Mouse (Mus musculus): ENCODE measurements around the gene Adgrg6. TPM values are rescaled to one million over a fixed set of nuclear protein-coding genes. Genes with fewer than 3 reads are reported as not detected.
A peak's percentile ranks its signal among the peaks of the same experiment; 100 is the strongest.

Gene Adgrg6
- polyA plus RNA-seq, 1 experiment from 2014 or later: 3.4 TPM

- Histone ChIP-seq H3K4me1 (replicated peaks) (peaks cover 3% of the 10 kb centered on the region; the same call in 1 of the 2 replicates), H3K27me3 (no peaks in the 10 kb centered on the region), H3K27ac (no peak overlapping the region), H3K9ac (replicated peaks) (no peak overlapping the region), H3K4me2 (no peak overlapping the region), H3K36me3 (no peaks in the 10 kb centered on the region), H3K9me3 (no peaks in the 10 kb centered on the region), H3K4me3 (replicated peaks) (no peak overlapping the region)
- WGBS: 89% methylated on average over 7 of the region's 7 CpGs
- ATAC-seq (ENCODE audit: insufficient number of reproducible peaks, insufficient read depth, low FRiP score, low TSS enrichment, low read depth): no peak
Observed at GRCm38 (mm10) chr10:14459819-14460218, 85.6 kb downstream of the Adgrg6 start.

- H3K4me2 ChIP-seq: no peak overlapping the region
- peaks cover 6% of the 10 kb centered on the region for H3K4me1 ChIP-seq (replicated peaks)
- no peak for ATAC-seq (ENCODE audit: insufficient number of reproducible peaks, insufficient read depth, low FRiP score, low TSS enrichment, low read depth)
- H3K4me3 ChIP-seq (replicated peaks): no peak overlapping the region
- no peaks in the 10 kb centered on the region for H3K9me3 ChIP-seq
- H3K9ac ChIP-seq (replicated peaks): no peak overlapping the region
- H3K36me3 ChIP-seq: no peaks in the 10 kb centered on the region
- no peaks in the 10 kb centered on the region for H3K27me3 ChIP-seq
- WGBS: 93% methylated on average over 10 of the region's 10 CpGs
- H3K27ac ChIP-seq: no peak overlapping the region
Observed at GRCm38 (mm10) chr10:14459330-14459729, 86.1 kb downstream of the Adgrg6 start.

GRCm38 (mm10) chr10:14454481-14454880 is 91.0 kb downstream of the Adgrg6 start:
- no peaks in the 10 kb centered on the region for H3K9me3 ChIP-seq
- 59% methylated on average over 4 of the region's 4 CpGs for WGBS
- H3K36me3 ChIP-seq: no peaks in the 10 kb centered on the region

GRCm38 (mm10) chr10:14451811-14452210 is 93.6 kb downstream of the Adgrg6 start:
- 31% methylated on average over 3 of the region's 3 CpGs for WGBS
- ATAC-seq (ENCODE audit: insufficient number of reproducible peaks, insufficient read depth, low FRiP score, low TSS enrichment, low read depth): no peak
- Histone ChIP-seq H3K4me2 (no peak overlapping the region), H3K4me3 (replicated peaks) (no peak overlapping the region), H3K27me3 (no peaks in the 10 kb centered on the region), H3K9ac (replicated peaks) (no peak overlapping the region), H3K4me1 (replicated peaks) (peaks cover 8% of the 10 kb centered on the region), H3K36me3 (no peaks in the 10 kb centered on the region), H3K27ac (no peak overlapping the region), H3K9me3 (no peaks in the 10 kb centered on the region)

More at GRCm38 (mm10) chr10:14454481-14454880, 91.0 kb downstream of the Adgrg6 start:
- Histone ChIP-seq H3K4me2 (no peak overlapping the region), H3K27ac (peak overlapping the region; percentile 12; the same call in 1 of the 2 replicates), H3K27me3 (no peaks in the 10 kb centered on the region), H3K4me1 (replicated peaks) (peaks cover 8% of the 10 kb centered on the region), H3K4me3 (replicated peaks) (no peak overlapping the region), H3K9ac (replicated peaks) (no peak overlapping the region)
- no peak for ATAC-seq (ENCODE audit: insufficient number of reproducible peaks, insufficient read depth, low FRiP score, low TSS enrichment, low read depth)

- no peak overlapping the region for H3K27ac ChIP-seq
- peaks cover 4% of the 10 kb centered on the region; the same call in 1 of the 2 replicates for H3K4me1 ChIP-seq (replicated peaks)
- H3K4me2 ChIP-seq: no peak overlapping the region
- no peaks in the 10 kb centered on the region for H3K36me3 ChIP-seq
- H3K4me3 ChIP-seq (replicated peaks): no peak overlapping the region
- no peak overlapping the region for H3K9ac ChIP-seq (replicated peaks)
- WGBS: 75% methylated on average over 7 of the region's 7 CpGs
- ATAC-seq (ENCODE audit: insufficient number of reproducible peaks, insufficient read depth, low FRiP score, low TSS enrichment, low read depth): no peak
- H3K9me3 ChIP-seq: no peaks in the 10 kb centered on the region
- H3K27me3 ChIP-seq: no peaks in the 10 kb centered on the region
Observed at GRCm38 (mm10) chr10:14450073-14450472, 95.4 kb downstream of the Adgrg6 start.

GRCm38 (mm10) chr10:14445590-14446291 is 99.7 kb downstream of the Adgrg6 start:
- Histone ChIP-seq H3K27ac (no peak overlapping the region), H3K9ac (replicated peaks) (no peak overlapping the region), H3K4me3 (replicated peaks) (no peak overlapping the region), H3K36me3 (no peaks in the 10 kb centered on the region), H3K27me3 (no peaks in the 10 kb centered on the region), H3K9me3 (no peaks in the 10 kb centered on the region), H3K4me2 (no peak overlapping the region), H3K4me1 (replicated peaks) (no peaks in the 10 kb centered on the region)
- 91% methylated on average over 12 of the region's 12 CpGs for WGBS
- ATAC-seq (ENCODE audit: insufficient number of reproducible peaks, insufficient read depth, low FRiP score, low TSS enrichment, low read depth): no peak

GRCm38 (mm10) chr10:14440860-14441579 is 104.4 kb downstream of the Adgrg6 start:
- WGBS: 90% methylated on average over 9 of the region's 9 CpGs
- no peak for ATAC-seq (ENCODE audit: insufficient number of reproducible peaks, insufficient read depth, low FRiP score, low TSS enrichment, low read depth)

GRCm38 (mm10) chr10:14404070-14404469 is 141.4 kb downstream of the Adgrg6 start:
- Histone ChIP-seq H3K36me3 (no peaks in the 10 kb centered on the region), H3K27me3 (no peaks in the 10 kb centered on the region), H3K4me3 (replicated peaks) (no peak overlapping the region), H3K4me2 (no peak overlapping the region), H3K9me3 (peaks cover 21% of the 10 kb centered on the region), H3K9ac (replicated peaks) (no peak overlapping the region), H3K27ac (no peak overlapping the region), H3K4me1 (replicated peaks) (no peaks in the 10 kb centered on the region)
- ATAC-seq (ENCODE audit: insufficient number of reproducible peaks, insufficient read depth, low FRiP score, low TSS enrichment, low read depth): no peak
- WGBS: 68% methylated on average over 1 of the region's 1 CpGs

More at GRCm38 (mm10) chr10:14440860-14441579, 104.4 kb downstream of the Adgrg6 start:
- Histone ChIP-seq H3K27ac (no peak overlapping the region), H3K9me3 (no peaks in the 10 kb centered on the region), H3K4me1 (replicated peaks) (no peaks in the 10 kb centered on the region), H3K9ac (replicated peaks) (no peak overlapping the region), H3K27me3 (no peaks in the 10 kb centered on the region), H3K4me3 (replicated peaks) (no peak overlapping the region), H3K36me3 (no peaks in the 10 kb centered on the region), H3K4me2 (no peak overlapping the region)

GRCm38 (mm10) chr10:14401744-14402143 is 143.7 kb downstream of the Adgrg6 start:
- no peak overlapping the region for H3K27ac ChIP-seq
- H3K27me3 ChIP-seq: no peaks in the 10 kb centered on the region
- ATAC-seq (ENCODE audit: insufficient number of reproducible peaks, insufficient read depth, low FRiP score, low TSS enrichment, low read depth): no peak
- H3K9me3 ChIP-seq: peaks cover 5% of the 10 kb centered on the region
- no peaks in the 10 kb centered on the region for H3K4me1 ChIP-seq (replicated peaks)
- no peaks in the 10 kb centered on the region for H3K36me3 ChIP-seq
- no peak overlapping the region for H3K4me2 ChIP-seq
- WGBS: 77% methylated on average over 8 of the region's 8 CpGs
- H3K9ac ChIP-seq (replicated peaks): no peak overlapping the region
- no peak overlapping the region for H3K4me3 ChIP-seq (replicated peaks)

- Histone ChIP-seq H3K27me3 (no peaks in the 10 kb centered on the region; the same call in 1 of the 2 replicates), H3K4me1 (replicated peaks) (no peaks in the 10 kb centered on the region), H3K4me3 (replicated peaks) (no peak overlapping the region), H3K9ac (replicated peaks) (no peak overlapping the region), H3K4me2 (no peak overlapping the region), H3K9me3 (no peaks in the 10 kb centered on the region), H3K27ac (no peak overlapping the region), H3K36me3 (no peaks in the 10 kb centered on the region)
- WGBS: 13% methylated on average over 11 of the region's 11 CpGs
- no peak for ATAC-seq (ENCODE audit: insufficient number of reproducible peaks, insufficient read depth, low FRiP score, low TSS enrichment, low read depth)
Observed at GRCm38 (mm10) chr10:14391025-14391639, 154.3 kb downstream of the Adgrg6 start.

- no peak overlapping the region for H3K27ac ChIP-seq
- H3K4me1 ChIP-seq (replicated peaks): no peaks in the 10 kb centered on the region
- 83% methylated on average over 5 of the region's 5 CpGs for WGBS
- no peak overlapping the region for H3K9ac ChIP-seq (replicated peaks)
- H3K9me3 ChIP-seq: no peaks in the 10 kb centered on the region
- H3K4me2 ChIP-seq: no peak overlapping the region
- ATAC-seq (ENCODE audit: insufficient number of reproducible peaks, insufficient read depth, low FRiP score, low TSS enrichment, low read depth): no peak
- H3K4me3 ChIP-seq (replicated peaks): no peak overlapping the region
- no peaks in the 10 kb centered on the region; the same call in 1 of the 2 replicates for H3K27me3 ChIP-seq
- no peaks in the 10 kb centered on the region for H3K36me3 ChIP-seq
Observed at GRCm38 (mm10) chr10:14385574-14385973, 159.9 kb downstream of the Adgrg6 start.

Data from limb, embryonic 12.5 days (tissue).